Mouse (Mus musculus): ENCODE data around the gene Zdhhc12. TPM values are rescaled to one million over a fixed set of nuclear protein-coding genes. Genes with fewer than 3 reads are reported as not detected.

Zdhhc12 gene
- total and polyA plus RNA-seq, 2 experiments from 2014 or later: 23.8 to 30.7 TPM

DNA sequence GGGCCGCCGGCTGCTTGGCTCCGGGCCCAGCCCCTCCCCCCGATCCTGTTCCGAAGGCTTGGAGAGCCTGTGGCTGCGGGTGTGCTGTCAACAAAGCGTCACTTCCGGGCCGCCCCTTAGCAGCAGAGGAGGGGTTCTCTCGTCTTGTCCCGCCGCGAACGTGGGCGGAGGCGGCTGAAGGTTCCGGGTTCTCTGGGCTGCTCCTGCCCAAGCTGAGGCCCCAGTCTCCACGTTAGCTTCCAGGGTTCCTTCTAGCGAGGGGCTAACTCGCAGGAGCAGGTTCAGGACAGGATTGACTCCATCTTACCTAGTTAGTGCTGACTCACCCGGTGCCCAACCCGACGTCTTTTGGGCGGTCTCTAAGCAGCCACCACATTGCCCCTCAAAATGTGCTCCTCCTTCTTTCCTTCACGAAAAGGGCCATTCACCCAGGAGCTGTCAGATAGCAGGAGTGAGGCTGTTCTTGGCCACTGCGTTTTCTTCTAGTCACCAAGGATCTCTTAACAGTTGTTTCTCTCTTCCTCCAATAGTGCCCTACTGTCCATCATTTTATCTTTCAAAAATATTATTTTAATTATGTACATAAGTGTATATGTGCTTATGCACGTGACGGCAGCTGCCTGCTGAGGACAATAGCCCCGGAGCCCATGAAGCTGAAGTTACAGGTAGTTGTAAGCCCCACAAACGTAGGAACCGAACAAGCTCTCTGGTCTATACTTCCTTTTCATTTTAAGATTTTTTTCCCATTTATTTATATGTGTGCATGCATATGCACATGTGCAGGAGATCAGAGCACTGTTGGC, 31.2 kb upstream of the Zdhhc12 start, which contains the start of gene Zer1:
Gene Zer1 (minus strand): TSS at position 114 of the 803 bp plus-strand sequence.
- 8% methylated on average over 31 of the region's 31 CpGs for WGBS
- peak within 1 kb of the TSS; percentile 95 for H3K9ac ChIP-seq (replicated peaks; ENCODE audit: low read length, poor library complexity, severe bottlenecking)
- ATAC-seq (ENCODE audit: low FRiP score): peak; percentile 94
- TF ChIP-seq CTCF (IDR thresholded peaks at IDR 0.05): no peak
- H3K27ac ChIP-seq (ENCODE audit: low read depth, low read length): peak within 1 kb of the TSS; percentile 88
- DNase-seq (ENCODE audit: low spot score): peak; percentile 97
- no peaks in the 10 kb centered on the region for H3K27me3 ChIP-seq (ENCODE audit: insufficient read depth, low read length)
- H3K4me3 ChIP-seq (ENCODE audit: low read depth, low read length): peak within 1 kb of the TSS; percentile 82
- peaks cover 6% of the 10 kb centered on the region for H3K4me1 ChIP-seq (ENCODE audit: insufficient read depth, low read length)
- no peaks in the 10 kb centered on the region for H3K9me3 ChIP-seq (ENCODE audit: low read length)
- peak within 1 kb of the TSS; percentile 75 for H3K4me2 ChIP-seq (ENCODE audit: low read depth, low read length, poor library complexity, severe bottlenecking)
- H3K36me3 ChIP-seq (ENCODE audit: insufficient read depth, low read length): 0 out of 2 replicates have a peak, but pooled peaks cover 5% of the 10 kb centered on the region

DNA sequence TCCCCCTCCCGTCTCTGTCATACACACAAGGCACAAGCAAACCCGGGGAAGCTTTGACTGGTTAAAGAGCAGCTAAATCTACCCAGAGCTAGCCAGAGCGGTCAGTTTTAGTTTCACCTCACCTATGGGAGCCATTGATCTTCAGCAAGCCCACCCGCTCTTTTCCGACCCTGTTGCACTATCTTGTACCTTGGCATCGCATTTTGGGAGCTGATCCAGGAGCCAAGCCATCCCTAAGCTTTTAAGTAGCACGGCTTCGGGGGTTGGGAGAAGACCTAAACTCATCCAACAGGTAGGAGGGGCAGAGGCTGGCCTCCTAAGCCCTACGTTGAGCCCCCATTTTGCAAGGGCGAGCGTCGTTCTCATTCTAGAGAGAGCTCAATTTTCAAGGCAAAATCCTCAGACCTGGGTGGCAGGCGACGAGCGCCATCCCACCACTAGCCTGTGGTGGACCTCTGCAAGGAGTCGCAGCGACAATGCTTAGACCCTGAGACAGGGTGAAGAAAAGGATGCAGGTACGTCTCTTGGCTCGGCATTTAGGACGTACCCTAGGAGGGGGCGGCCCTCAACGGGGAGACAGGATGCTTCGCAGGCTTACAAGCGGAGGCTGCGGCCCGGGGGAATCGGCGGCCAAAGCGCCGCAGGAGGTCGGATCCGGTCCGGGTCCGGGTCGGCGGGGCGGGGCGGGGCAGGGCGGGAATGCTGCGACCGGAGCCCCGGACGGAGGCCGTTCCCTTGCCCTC, 30.5 kb upstream of the Zdhhc12 start:
- DNase-seq (ENCODE audit: low spot score): peak; percentile 12
- Histone ChIP-seq H3K4me1 (ENCODE audit: insufficient read depth, low read length) (peaks cover 6% of the 10 kb centered on the region), H3K9me3 (ENCODE audit: low read length) (no peaks in the 10 kb centered on the region), H3K4me2 (ENCODE audit: low read depth, low read length, poor library complexity, severe bottlenecking) (peak overlapping the region; percentile 75), H3K9ac (replicated peaks; ENCODE audit: low read length, poor library complexity, severe bottlenecking) (peak overlapping the region; percentile 95), H3K27me3 (ENCODE audit: insufficient read depth, low read length) (no peaks in the 10 kb centered on the region), H3K4me3 (ENCODE audit: low read depth, low read length) (peak overlapping the region; percentile 82), H3K36me3 (ENCODE audit: insufficient read depth, low read length) (0 out of 2 replicates have a peak, but pooled peaks cover 5% of the 10 kb centered on the region), H3K27ac (ENCODE audit: low read depth, low read length) (peak overlapping the region; percentile 88)
- ATAC-seq (ENCODE audit: low FRiP score): peak; percentile 57; the same call in 1 of the 2 replicates
- TF ChIP-seq CTCF (IDR thresholded peaks at IDR 0.05): no peak
- WGBS: 2% methylated on average over 35 of the region's 44 CpGs

DNA sequence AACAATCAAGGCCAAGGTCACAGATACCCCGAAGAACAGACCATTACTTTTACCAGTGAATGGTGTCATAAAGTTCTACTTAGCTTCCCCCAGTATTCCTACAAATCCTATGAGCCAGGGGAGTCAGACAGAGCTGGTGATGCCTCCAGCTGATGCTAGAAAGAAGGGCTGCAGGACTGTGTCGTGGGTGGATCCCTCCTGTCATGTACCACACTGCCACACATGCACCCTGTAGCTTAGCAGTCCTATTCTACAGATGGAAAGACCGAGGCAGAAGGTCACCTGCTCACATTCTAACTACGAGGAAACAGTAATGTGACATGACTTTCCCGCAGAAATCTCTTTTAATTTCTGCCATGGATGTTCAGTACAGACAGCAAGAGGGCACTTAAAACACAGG, 29.3 kb upstream of the Zdhhc12 start:
- Histone ChIP-seq H3K9ac (replicated peaks; ENCODE audit: low read length, poor library complexity, severe bottlenecking) (no peak overlapping the region), H3K4me3 (ENCODE audit: low read depth, low read length) (no peak overlapping the region), H3K27me3 (ENCODE audit: insufficient read depth, low read length) (no peaks in the 10 kb centered on the region), H3K4me2 (ENCODE audit: low read depth, low read length, poor library complexity, severe bottlenecking) (peak overlapping the region; percentile 75), H3K36me3 (ENCODE audit: insufficient read depth, low read length) (0 out of 2 replicates have a peak, but pooled peaks cover 5% of the 10 kb centered on the region), H3K27ac (ENCODE audit: low read depth, low read length) (no peak overlapping the region), H3K4me1 (ENCODE audit: insufficient read depth, low read length) (peaks cover 6% of the 10 kb centered on the region), H3K9me3 (ENCODE audit: low read length) (no peaks in the 10 kb centered on the region)
- TF ChIP-seq CTCF (IDR thresholded peaks at IDR 0.05): no peak
- ATAC-seq (ENCODE audit: low FRiP score): no peak
- no peak for DNase-seq (ENCODE audit: low spot score)
- WGBS: 84% methylated on average over 5 of the region's 5 CpGs

DNA sequence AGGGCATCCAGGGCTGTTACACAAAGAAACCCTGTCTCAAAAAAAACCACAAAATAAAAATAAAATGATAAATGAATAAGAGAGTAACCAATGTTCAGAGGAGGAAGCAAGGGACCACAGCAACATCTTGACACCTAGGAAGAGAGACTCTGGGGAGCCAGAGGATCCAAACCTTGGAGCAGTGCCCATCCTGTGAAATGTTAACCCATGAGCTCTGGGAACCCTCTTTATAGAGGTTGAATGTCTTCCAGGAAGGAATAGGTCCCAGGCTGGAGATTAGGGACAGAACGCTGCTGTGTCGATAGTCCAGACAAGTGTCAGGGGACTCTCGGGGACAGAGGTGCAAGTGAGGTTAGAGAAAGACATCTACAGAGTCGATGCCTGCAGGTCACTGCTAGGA, 26.8 kb upstream of the Zdhhc12 start:
- Histone ChIP-seq H3K9ac (replicated peaks; ENCODE audit: low read length, poor library complexity, severe bottlenecking) (no peak overlapping the region), H3K27me3 (ENCODE audit: insufficient read depth, low read length) (no peaks in the 10 kb centered on the region), H3K4me3 (ENCODE audit: low read depth, low read length) (no peak overlapping the region), H3K4me1 (ENCODE audit: insufficient read depth, low read length) (peaks cover 6% of the 10 kb centered on the region), H3K27ac (ENCODE audit: low read depth, low read length) (no peak overlapping the region), H3K4me2 (ENCODE audit: low read depth, low read length, poor library complexity, severe bottlenecking) (no peak overlapping the region), H3K36me3 (ENCODE audit: insufficient read depth, low read length) (peaks cover 8% of the 10 kb centered on the region; the same call in 1 of the 2 replicates), H3K9me3 (ENCODE audit: low read length) (no peaks in the 10 kb centered on the region)
- WGBS: 77% methylated on average over 4 of the region's 4 CpGs
- no peak for ATAC-seq (ENCODE audit: low FRiP score)
- DNase-seq (ENCODE audit: low spot score): no peak
- TF ChIP-seq CTCF (IDR thresholded peaks at IDR 0.05): no peak

DNA sequence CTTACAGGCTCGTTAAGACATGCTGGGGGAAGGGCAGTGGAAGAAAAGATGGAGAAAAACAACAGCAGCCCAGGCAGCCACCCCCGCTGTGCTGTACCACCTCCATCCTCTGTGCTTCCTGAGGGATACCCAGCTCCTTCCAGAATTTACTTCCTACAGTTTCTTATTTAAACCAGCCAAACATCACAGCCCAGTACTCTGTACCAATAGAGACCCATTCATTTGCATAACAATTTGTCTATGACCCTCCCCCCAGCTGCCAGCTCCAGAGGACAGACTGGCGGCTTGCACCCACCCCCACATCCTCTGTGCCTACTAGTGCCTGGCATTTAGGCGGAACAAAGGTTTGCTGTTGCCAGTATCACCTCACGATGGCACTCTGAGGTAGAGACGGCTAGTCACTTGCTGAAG, 26.2 kb upstream of the Zdhhc12 start:
- Histone ChIP-seq H3K4me3 (ENCODE audit: low read depth, low read length) (no peak overlapping the region), H3K36me3 (ENCODE audit: insufficient read depth, low read length) (peaks cover 12% of the 10 kb centered on the region; the same call in 1 of the 2 replicates), H3K9me3 (ENCODE audit: low read length) (no peaks in the 10 kb centered on the region), H3K9ac (replicated peaks; ENCODE audit: low read length, poor library complexity, severe bottlenecking) (no peak overlapping the region), H3K4me1 (ENCODE audit: insufficient read depth, low read length) (peaks cover 6% of the 10 kb centered on the region), H3K4me2 (ENCODE audit: low read depth, low read length, poor library complexity, severe bottlenecking) (no peak overlapping the region), H3K27me3 (ENCODE audit: insufficient read depth, low read length) (no peaks in the 10 kb centered on the region), H3K27ac (ENCODE audit: low read depth, low read length) (no peak overlapping the region)
- ATAC-seq (ENCODE audit: low FRiP score) (no peak), DNase-seq (ENCODE audit: low spot score) (peak; percentile 51)
- no peak for TF ChIP-seq CTCF (IDR thresholded peaks at IDR 0.05)
- WGBS: 9% methylated on average over 6 of the region's 6 CpGs

All from midbrain, postnatal 0 days (tissue).